Mouse (Mus musculus) brain, embryonic 14.5 days (tissue): ENCODE measurements around the gene Antxr1.

Experiments
- CTCF ChIP-seq: fragments of 200-500 bp; IDR thresholded peaks from 2 replicates; pipeline ENCODE4 v1.5.1; 2012; ENCODE audit warnings: inconsistent platforms, mild to moderate bottlenecking, moderate library complexity, borderline replicate concordance; ENCODE audit not compliant: insufficient read depth, insufficient read length; ENCODE audit errors: extremely low read depth
- POLR2A ChIP-seq: fragments of 200-500 bp; IDR thresholded peaks from 2 replicates; pipeline ENCODE4 v1.6.1; 2012; ENCODE audit warnings: mild to moderate bottlenecking, inconsistent platforms, borderline replicate concordance; ENCODE audit not compliant: poor library complexity, insufficient read depth, insufficient read length, severe bottlenecking; ENCODE audit errors: extremely low read depth

GRCm38 (mm10) chr6:87270452-87270851, 65.2 kb downstream of the Antxr1 start:
- TF ChIP-seq POLR2A: no peak
- TF ChIP-seq CTCF: no peak
